Comparison of ENCODE assay signal across 21 mouse cellular contexts in genomic region chr5:108701341-108702021, GRCm38 (mm10). TPM values are rescaled to one million over a fixed set of nuclear protein-coding genes. Genes with fewer than 3 reads are reported as not detected.
DNase-seq lines count a peak whose midpoint lies in the region; ATAC-seq and TF ChIP-seq lines count a peak whose summit lies in the region.
"Had no signal": no experiment of that assay in that cellular context is flagged by ENCODE, and none has a peak within 500 bp of the region (broad histone marks: within the 10 kb centered on the region; RNA-seq: fewer than 3 reads in every experiment).

No protein-coding gene starts in this region.

- H3K4me3 ChIP-seq in forebrain, embryonic 10.5 days = no peak overlapping the region
- H3K4me3 ChIP-seq in forebrain, embryonic 15.5 days = no peak overlapping the region
- no peak overlapping the region for H3K4me3 ChIP-seq in hindbrain, embryonic 12.5 days
- H3K4me3 ChIP-seq in hindbrain, embryonic 16.5 days (ENCODE audit: low read length) = no peak overlapping the region
- no peak overlapping the region for H3K4me3 ChIP-seq in liver, embryonic 16.5 days (ENCODE audit: low read depth, low read length)
- H3K4me3 ChIP-seq in liver, postnatal 0 days (ENCODE audit: low read depth, low read length) = no peak overlapping the region
- no peak overlapping the region for H3K4me3 ChIP-seq in limb, embryonic 13.5 days
- H3K4me3 ChIP-seq: erythroblast, embryonic 14.5 days; hindbrain, embryonic 13.5 days; myocyte; neural tube, embryonic 15.5 days; stomach, embryonic 15.5 days had no signal

- H3K4me1 ChIP-seq in forebrain, embryonic 10.5 days = peaks cover 68% of the 10 kb centered on the region
- H3K4me1 ChIP-seq in forebrain, embryonic 15.5 days = peaks cover 12% of the 10 kb centered on the region
- peaks cover 38% of the 10 kb centered on the region for H3K4me1 ChIP-seq in hindbrain, embryonic 12.5 days
- peaks cover 2% of the 10 kb centered on the region; the same call in 1 of the 2 replicates for H3K4me1 ChIP-seq in hindbrain, embryonic 16.5 days (ENCODE audit: control insufficient read depth, insufficient read depth, low read depth, low read length)
- peaks cover 2% of the 10 kb centered on the region; the same call in 1 of the 2 replicates for H3K4me1 ChIP-seq in liver, embryonic 16.5 days (ENCODE audit: control insufficient read depth, low read depth, low read length)
- peaks cover 2% of the 10 kb centered on the region; the same call in 1 of the 2 replicates for H3K4me1 ChIP-seq in liver, postnatal 0 days (ENCODE audit: insufficient read depth)
- peaks cover 69% of the 10 kb centered on the region for H3K4me1 ChIP-seq in limb, embryonic 13.5 days

- H3K36me3 ChIP-seq in forebrain, embryonic 10.5 days (replicated peaks) = peaks cover 65% of the 10 kb centered on the region
- no peaks in the 10 kb centered on the region for H3K36me3 ChIP-seq in forebrain, embryonic 15.5 days
- peaks cover 19% of the 10 kb centered on the region for H3K36me3 ChIP-seq in hindbrain, embryonic 12.5 days
- H3K36me3 ChIP-seq in hindbrain, embryonic 16.5 days (ENCODE audit: control insufficient read depth, insufficient read depth, low read length) = 0 out of 2 replicates have a peak, but pooled peaks cover 3% of the 10 kb centered on the region
- H3K36me3 ChIP-seq in liver, embryonic 16.5 days (ENCODE audit: control insufficient read depth, insufficient read depth) = peaks cover 4% of the 10 kb centered on the region
- no peaks in the 10 kb centered on the region; the same call in 1 of the 2 replicates for H3K36me3 ChIP-seq in liver, postnatal 0 days (replicated peaks; ENCODE audit: insufficient read depth, low read length)
- peaks cover 65% of the 10 kb centered on the region for H3K36me3 ChIP-seq in limb, embryonic 13.5 days
- H3K36me3 ChIP-seq: neural tube, embryonic 15.5 days had no signal

- no peaks in the 10 kb centered on the region for H3K9me3 ChIP-seq in forebrain, embryonic 10.5 days
- no peaks in the 10 kb centered on the region for H3K9me3 ChIP-seq in forebrain, embryonic 15.5 days
- H3K9me3 ChIP-seq in hindbrain, embryonic 12.5 days (replicated peaks) = no peaks in the 10 kb centered on the region
- no peaks in the 10 kb centered on the region for H3K9me3 ChIP-seq in hindbrain, embryonic 16.5 days (ENCODE audit: control insufficient read depth, low read length)
- H3K9me3 ChIP-seq in liver, embryonic 16.5 days (replicated peaks; ENCODE audit: control insufficient read depth, low read length) = no peaks in the 10 kb centered on the region
- H3K9me3 ChIP-seq in liver, postnatal 0 days (ENCODE audit: low read length) = no peaks in the 10 kb centered on the region
- H3K9me3 ChIP-seq in limb, embryonic 13.5 days = no peaks in the 10 kb centered on the region
- H3K9me3 ChIP-seq: hindbrain, embryonic 13.5 days; neural tube, embryonic 15.5 days; stomach, embryonic 15.5 days had no signal

- H3K27ac ChIP-seq in forebrain, embryonic 10.5 days = 0 out of 2 replicates have a peak overlapping the region, but pooled peaks have one; percentile 20
- H3K27ac ChIP-seq in forebrain, embryonic 15.5 days (replicated peaks) = no peak overlapping the region
- 0 out of 2 replicates have a peak overlapping the region, but pooled peaks have one; percentile 45 for H3K27ac ChIP-seq in hindbrain, embryonic 12.5 days
- H3K27ac ChIP-seq in hindbrain, embryonic 16.5 days (ENCODE audit: low read depth, low read length) = no peak overlapping the region
- 0 out of 2 replicates have a peak overlapping the region, but pooled peaks have one; percentile 14 for H3K27ac ChIP-seq in liver, embryonic 16.5 days (ENCODE audit: low read length)
- no peak overlapping the region for H3K27ac ChIP-seq in liver, postnatal 0 days (ENCODE audit: low read depth)
- H3K27ac ChIP-seq in limb, embryonic 13.5 days = peak overlapping the region; percentile 91
- H3K27ac ChIP-seq: hindbrain, embryonic 13.5 days; neural tube, embryonic 15.5 days had no signal

- no peak for ATAC-seq in forebrain, embryonic 15.5 days (replicated peaks)
- ATAC-seq in hindbrain, embryonic 12.5 days (ENCODE audit: low FRiP score) = no peak
- no peak for ATAC-seq in hindbrain, embryonic 16.5 days
- ATAC-seq in liver, embryonic 16.5 days (ENCODE audit: low read depth) = no peak
- ATAC-seq in liver, postnatal 0 days = no peak
- ATAC-seq in limb, embryonic 13.5 days (ENCODE audit: low FRiP score, low read depth) = no peak
- ATAC-seq: CD4-positive, CD25-positive, alpha-beta regulatory T cell, adult 4 months; forebrain, embryonic 14.5 days; lung, postnatal 0 days; Patski had no signal

- TF ChIP-seq CTCF in liver, postnatal 0 days (IDR thresholded peaks at IDR 0.05; ENCODE audit: low read depth) = no peak

- TF ChIP-seq EP300 in liver, postnatal 0 days (IDR thresholded peaks at IDR 0.05; ENCODE audit: low read depth) = no peak

- no peak overlapping the region for H3K9ac ChIP-seq in forebrain, embryonic 15.5 days (replicated peaks)
- H3K9ac ChIP-seq in hindbrain, embryonic 12.5 days = no peak overlapping the region
- no peak overlapping the region; the same call in 1 of the 2 replicates for H3K9ac ChIP-seq in hindbrain, embryonic 16.5 days (ENCODE audit: low read depth, low read length)
- H3K9ac ChIP-seq in liver, embryonic 16.5 days (ENCODE audit: low read depth, low read length) = no peak overlapping the region
- H3K9ac ChIP-seq in liver, postnatal 0 days (replicated peaks) = no peak overlapping the region
- H3K9ac ChIP-seq in limb, embryonic 13.5 days = peak overlapping the region; percentile 43; the same call in 1 of the 2 replicates
- H3K9ac ChIP-seq: hindbrain, embryonic 13.5 days; neural tube, embryonic 15.5 days; stomach, embryonic 15.5 days had no signal

- WGBS in forebrain, embryonic 10.5 days = 70% methylated on average over 10 of the region's 10 CpGs
- 68% methylated on average over 10 of the region's 10 CpGs for WGBS in forebrain, embryonic 15.5 days
- 65% methylated on average over 10 of the region's 10 CpGs for WGBS in hindbrain, embryonic 12.5 days
- 69% methylated on average over 10 of the region's 10 CpGs for WGBS in hindbrain, embryonic 16.5 days
- 80% methylated on average over 10 of the region's 10 CpGs for WGBS in liver, embryonic 16.5 days (ENCODE audit: insufficient replicate concordance)
- 80% methylated on average over 10 of the region's 10 CpGs for WGBS in liver, postnatal 0 days (ENCODE audit: insufficient replicate concordance)
- WGBS in limb, embryonic 13.5 days = 67% methylated on average over 10 of the region's 10 CpGs

- 0 out of 2 replicates have a peak, but pooled peaks cover under 1% of the 10 kb centered on the region for H3K27me3 ChIP-seq in forebrain, embryonic 10.5 days (ENCODE audit: poor library complexity, severe bottlenecking)
- H3K27me3 ChIP-seq in forebrain, embryonic 15.5 days = no peaks in the 10 kb centered on the region
- no peaks in the 10 kb centered on the region for H3K27me3 ChIP-seq in hindbrain, embryonic 12.5 days
- no peaks in the 10 kb centered on the region for H3K27me3 ChIP-seq in hindbrain, embryonic 16.5 days (replicated peaks; ENCODE audit: control insufficient read depth, insufficient read depth, low read length)
- no peaks in the 10 kb centered on the region for H3K27me3 ChIP-seq in liver, embryonic 16.5 days (ENCODE audit: control insufficient read depth, insufficient read depth, low read depth, low read length)
- H3K27me3 ChIP-seq in liver, postnatal 0 days (ENCODE audit: insufficient read depth, low read length) = no peaks in the 10 kb centered on the region
- H3K27me3 ChIP-seq in limb, embryonic 13.5 days = no peaks in the 10 kb centered on the region
- H3K27me3 ChIP-seq: hindbrain, embryonic 13.5 days; neural tube, embryonic 15.5 days; Patski; stomach, embryonic 15.5 days had no signal

- H3K4me2 ChIP-seq in forebrain, embryonic 15.5 days (replicated peaks) = no peak overlapping the region
- no peak overlapping the region for H3K4me2 ChIP-seq in hindbrain, embryonic 12.5 days (replicated peaks)
- H3K4me2 ChIP-seq in hindbrain, embryonic 16.5 days (ENCODE audit: low read length) = no peak overlapping the region
- no peak overlapping the region for H3K4me2 ChIP-seq in liver, embryonic 16.5 days (ENCODE audit: low read depth, low read length)
- no peak overlapping the region for H3K4me2 ChIP-seq in liver, postnatal 0 days (ENCODE audit: low read depth, low read length)
- H3K4me2 ChIP-seq in limb, embryonic 13.5 days (replicated peaks) = peak overlapping the region; percentile 52
- H3K4me2 ChIP-seq: hindbrain, embryonic 13.5 days; neural tube, embryonic 15.5 days had no signal

- no peak for DNase-seq in forebrain, embryonic 10.5 days (ENCODE audit: extremely low spot score, low spot score)
- DNase-seq in liver, postnatal 0 days = no peak
- no peak for DNase-seq in layer of hippocampus, adult 8-10 months (ENCODE audit: low spot score in 2 of 2)
- DNase-seq: adrenal gland, adult 8-10 months; cerebellum, adult 9-10 months; gastrocnemius, postnatal 36 days; midbrain, embryonic 14.5 days had no signal

RNA-seq across cellular contexts. Expression of gene Fgfrl1, which starts 9.3 kb away (rescaled TPM):
- polyA plus RNA-seq in forebrain, embryonic 10.5 days (2016; fragmentation: Nextera tagmentation; extraction: Ambion mirVana) = 10.4 and 12.3 TPM in 2 replicates
- 9.4 and 10.1 TPM in 2 replicates for polyA plus RNA-seq in forebrain, embryonic 15.5 days (2015; fragmentation: Nextera tagmentation; extraction: Ambion mirVana)
- polyA plus RNA-seq in hindbrain, embryonic 12.5 days (2016; fragmentation: Nextera tagmentation; extraction: Ambion mirVana) = 25.3 and 29.4 TPM in 2 replicates
- 4.7 and 4.8 TPM in 2 replicates for polyA plus RNA-seq in hindbrain, embryonic 16.5 days (2015; fragmentation: Nextera tagmentation; extraction: Ambion mirVana)
- polyA plus RNA-seq in liver, embryonic 16.5 days (2015; fragmentation: Nextera tagmentation; extraction: Ambion mirVana) = 2.3 and 2.9 TPM in 2 replicates
- polyA plus RNA-seq in liver, postnatal 0 days (2015; fragmentation: Nextera tagmentation; extraction: Ambion mirVana) = 5.6 and 5.7 TPM in 2 replicates
- polyA plus RNA-seq in limb, embryonic 13.5 days (2015; fragmentation: Nextera tagmentation; extraction: Ambion mirVana) = 44.8 and 52.4 TPM in 2 replicates
- 10 to 100 TPM; 21.5 to 37.6 (median 27.6) TPM for total RNA-seq in layer of hippocampus, adult 8-10 months (2022)

RNA-seq across cellular contexts. Expression of gene Slc26a1, which starts 26.1 kb away (rescaled TPM):
- 0.77 and 1.0 TPM in 2 replicates for polyA plus RNA-seq in forebrain, embryonic 10.5 days (2016; fragmentation: Nextera tagmentation; extraction: Ambion mirVana)
- 1.8 and 1.9 TPM in 2 replicates for polyA plus RNA-seq in forebrain, embryonic 15.5 days (2015; fragmentation: Nextera tagmentation; extraction: Ambion mirVana)
- polyA plus RNA-seq in hindbrain, embryonic 12.5 days (2016; fragmentation: Nextera tagmentation; extraction: Ambion mirVana) = 1.6 and 1.7 TPM in 2 replicates
- 3.6 and 3.9 TPM in 2 replicates for polyA plus RNA-seq in hindbrain, embryonic 16.5 days (2015; fragmentation: Nextera tagmentation; extraction: Ambion mirVana)
- polyA plus RNA-seq in liver, embryonic 16.5 days (2015; fragmentation: Nextera tagmentation; extraction: Ambion mirVana) = 20.7 and 23.7 TPM in 2 replicates
- 25.8 and 33.4 TPM in 2 replicates for polyA plus RNA-seq in liver, postnatal 0 days (2015; fragmentation: Nextera tagmentation; extraction: Ambion mirVana)
- polyA plus RNA-seq in limb, embryonic 13.5 days (2015; fragmentation: Nextera tagmentation; extraction: Ambion mirVana) = 1.5 and 1.8 TPM in 2 replicates
- 1 to 10 TPM; 1.0 to 1.8 (median 1.5) TPM for total RNA-seq in layer of hippocampus, adult 8-10 months (2022)
- total RNA-seq: gastrocnemius, postnatal 36 days had no signal

RNA-seq across cellular contexts. Expression of gene Dgkq, which starts 32.0 kb away (rescaled TPM):
- polyA plus RNA-seq in forebrain, embryonic 10.5 days (2016; fragmentation: Nextera tagmentation; extraction: Ambion mirVana) = 11.3 and 13.3 TPM in 2 replicates
- 23.6 and 24.4 TPM in 2 replicates for polyA plus RNA-seq in forebrain, embryonic 15.5 days (2015; fragmentation: Nextera tagmentation; extraction: Ambion mirVana)
- 21.9 and 23.5 TPM in 2 replicates for polyA plus RNA-seq in hindbrain, embryonic 12.5 days (2016; fragmentation: Nextera tagmentation; extraction: Ambion mirVana)
- 26.6 and 33.4 TPM in 2 replicates for polyA plus RNA-seq in hindbrain, embryonic 16.5 days (2015; fragmentation: Nextera tagmentation; extraction: Ambion mirVana)
- polyA plus RNA-seq in liver, embryonic 16.5 days (2015; fragmentation: Nextera tagmentation; extraction: Ambion mirVana) = 3.1 and 3.4 TPM in 2 replicates
- polyA plus RNA-seq in liver, postnatal 0 days (2015; fragmentation: Nextera tagmentation; extraction: Ambion mirVana) = 2.5 TPM in 2 replicates
- polyA plus RNA-seq in limb, embryonic 13.5 days (2015; fragmentation: Nextera tagmentation; extraction: Ambion mirVana) = 15.9 and 16.8 TPM in 2 replicates
- 10 to 100 TPM; 52.6 to 61.4 (median 58.7) TPM for total RNA-seq in layer of hippocampus, adult 8-10 months (2022)

RNA-seq across cellular contexts. Expression of gene Idua, which starts 41.4 kb away (rescaled TPM):
- polyA plus RNA-seq in forebrain, embryonic 10.5 days (2016; fragmentation: Nextera tagmentation; extraction: Ambion mirVana) = 10.2 and 11.0 TPM in 2 replicates
- polyA plus RNA-seq in forebrain, embryonic 15.5 days (2015; fragmentation: Nextera tagmentation; extraction: Ambion mirVana) = 9.9 and 10.9 TPM in 2 replicates
- 11.2 and 12.9 TPM in 2 replicates for polyA plus RNA-seq in hindbrain, embryonic 12.5 days (2016; fragmentation: Nextera tagmentation; extraction: Ambion mirVana)
- polyA plus RNA-seq in hindbrain, embryonic 16.5 days (2015; fragmentation: Nextera tagmentation; extraction: Ambion mirVana) = 13.3 and 13.7 TPM in 2 replicates
- 5.0 and 5.8 TPM in 2 replicates for polyA plus RNA-seq in liver, embryonic 16.5 days (2015; fragmentation: Nextera tagmentation; extraction: Ambion mirVana)
- 3.9 and 4.2 TPM in 2 replicates for polyA plus RNA-seq in liver, postnatal 0 days (2015; fragmentation: Nextera tagmentation; extraction: Ambion mirVana)
- polyA plus RNA-seq in limb, embryonic 13.5 days (2015; fragmentation: Nextera tagmentation; extraction: Ambion mirVana) = 16.2 and 18.2 TPM in 2 replicates
- 10 to 100 TPM; 17.4 to 27.3 (median 22.4) TPM for total RNA-seq in layer of hippocampus, adult 8-10 months (2022)

Comparison
In these comparisons a context has a peak if more than half of its experiments do, and no peak if none do; other contexts are left out.
1. H3K27ac ChIP-seq: peak in forebrain, embryonic 10.5 days (single experiment), hindbrain, embryonic 12.5 days (single experiment), liver, embryonic 16.5 days (single experiment) and limb, embryonic 13.5 days (single experiment); none in forebrain, embryonic 15.5 days (single experiment), hindbrain, embryonic 16.5 days (single experiment) and liver, postnatal 0 days (single experiment).